Mouse (Mus musculus): ENCODE results near the gene Ubash3a. TPM values are rescaled to one million over a fixed set of nuclear protein-coding genes. Genes with fewer than 3 reads are reported as not detected.

Gene Ubash3a
- polyA plus RNA-seq, 2 experiments = 0.30 to 0.51 TPM

DNA sequence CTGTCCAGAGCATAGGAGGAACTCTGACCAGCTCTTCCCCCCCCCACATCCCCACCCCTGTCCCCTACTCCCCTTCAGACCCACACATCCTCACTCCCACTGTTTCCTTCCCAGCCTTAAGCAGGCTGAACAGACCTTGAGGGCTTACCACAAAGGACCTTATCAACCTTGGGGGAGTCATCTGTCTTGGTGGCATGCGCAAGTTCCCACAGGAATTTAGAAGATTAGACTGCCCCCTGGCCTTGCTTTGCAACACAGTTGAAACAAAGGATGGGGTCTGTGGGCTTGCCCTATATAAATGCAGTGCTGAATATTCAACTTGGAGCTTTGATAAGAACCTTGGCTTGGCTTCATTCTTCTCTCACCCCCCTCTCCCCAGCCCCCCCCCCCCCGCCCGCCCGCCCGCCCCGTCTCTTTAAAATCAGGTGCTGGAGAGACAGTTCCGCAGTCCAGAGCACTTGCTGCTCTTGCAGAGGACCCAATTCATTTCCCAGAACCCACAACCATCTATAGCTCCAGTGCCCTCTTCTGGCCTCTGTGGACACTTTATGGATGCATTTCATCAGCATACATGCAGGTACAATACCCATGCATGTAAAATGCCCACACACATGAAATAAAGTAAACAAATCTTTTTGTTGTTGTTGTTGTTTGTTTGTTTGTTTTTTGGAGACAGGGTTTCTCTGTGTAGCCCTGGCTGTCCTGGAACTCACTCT lies 63.6 kb downstream of the Ubash3a start:
- H3K9ac ChIP-seq (ENCODE audit: low read depth, low read length, severe bottlenecking) = no peak overlapping the region
- DNase-seq (ENCODE audit: low spot score) (no peak), ATAC-seq (ENCODE audit: low FRiP score, low read depth) (no peak)
- H3K27ac ChIP-seq (replicated peaks; ENCODE audit: low read depth, low read length) = no peak overlapping the region
- H3K4me2 ChIP-seq (replicated peaks; ENCODE audit: low read depth, low read length, severe bottlenecking) = no peak overlapping the region
- H3K27me3 ChIP-seq (ENCODE audit: control insufficient read depth, insufficient read depth, low read length) = no peaks in the 10 kb centered on the region
- H3K36me3 ChIP-seq (ENCODE audit: control insufficient read depth, insufficient read depth, low read length) = no peaks in the 10 kb centered on the region
- no peaks in the 10 kb centered on the region for H3K9me3 ChIP-seq (ENCODE audit: control insufficient read depth, low read length)
- WGBS = 74% methylated on average over 5 of the region's 7 CpGs
- no peak overlapping the region for H3K4me3 ChIP-seq (replicated peaks; ENCODE audit: low read length)
- no peak for TF ChIP-seq POLR2A (IDR thresholded peaks at IDR 0.05; ENCODE audit: borderline replicate concordance, extremely low read depth, insufficient read depth, insufficient read length)
- no peaks in the 10 kb centered on the region for H3K4me1 ChIP-seq (ENCODE audit: control insufficient read depth, insufficient read depth, low read length)

GRCm38 (mm10) chr17:31272416-31273165 lies 64.9 kb downstream of the Ubash3a start:
- Histone ChIP-seq H3K4me1 (ENCODE audit: control insufficient read depth, insufficient read depth, low read length) (peaks cover 5% of the 10 kb centered on the region; the same call in 1 of the 2 replicates), H3K4me2 (replicated peaks; ENCODE audit: low read depth, low read length, severe bottlenecking) (no peak overlapping the region), H3K27ac (replicated peaks; ENCODE audit: low read depth, low read length) (no peak overlapping the region), H3K36me3 (ENCODE audit: control insufficient read depth, insufficient read depth, low read length) (no peaks in the 10 kb centered on the region), H3K4me3 (replicated peaks; ENCODE audit: low read length) (no peak overlapping the region), H3K27me3 (ENCODE audit: control insufficient read depth, insufficient read depth, low read length) (no peaks in the 10 kb centered on the region), H3K9ac (ENCODE audit: low read depth, low read length, severe bottlenecking) (no peak overlapping the region), H3K9me3 (ENCODE audit: control insufficient read depth, low read length) (no peaks in the 10 kb centered on the region)
- DNase-seq (ENCODE audit: low spot score) (no peak), ATAC-seq (ENCODE audit: low FRiP score, low read depth) (no peak)
- WGBS = 90% methylated on average over 9 of the region's 9 CpGs
- TF ChIP-seq POLR2A (IDR thresholded peaks at IDR 0.05; ENCODE audit: borderline replicate concordance, extremely low read depth, insufficient read depth, insufficient read length) = no peak

- TF ChIP-seq POLR2A (IDR thresholded peaks at IDR 0.05; ENCODE audit: borderline replicate concordance, extremely low read depth, insufficient read depth, insufficient read length) = no peak
- 90% methylated on average over 8 of the region's 8 CpGs for WGBS
- Histone ChIP-seq H3K36me3 (ENCODE audit: control insufficient read depth, insufficient read depth, low read length) (no peaks in the 10 kb centered on the region), H3K4me3 (replicated peaks; ENCODE audit: low read length) (no peak overlapping the region), H3K4me1 (ENCODE audit: control insufficient read depth, insufficient read depth, low read length) (peaks cover 5% of the 10 kb centered on the region; the same call in 1 of the 2 replicates), H3K4me2 (replicated peaks; ENCODE audit: low read depth, low read length, severe bottlenecking) (no peak overlapping the region), H3K9ac (ENCODE audit: low read depth, low read length, severe bottlenecking) (no peak overlapping the region), H3K27me3 (ENCODE audit: control insufficient read depth, insufficient read depth, low read length) (no peaks in the 10 kb centered on the region), H3K9me3 (ENCODE audit: control insufficient read depth, low read length) (no peaks in the 10 kb centered on the region), H3K27ac (replicated peaks; ENCODE audit: low read depth, low read length) (no peak overlapping the region)
- no peak for DNase-seq (ENCODE audit: low spot score)
- ATAC-seq (ENCODE audit: low FRiP score, low read depth) = no peak
Observed at GRCm38 (mm10) chr17:31273631-31274030, 66.0 kb downstream of the Ubash3a start.

DNA sequence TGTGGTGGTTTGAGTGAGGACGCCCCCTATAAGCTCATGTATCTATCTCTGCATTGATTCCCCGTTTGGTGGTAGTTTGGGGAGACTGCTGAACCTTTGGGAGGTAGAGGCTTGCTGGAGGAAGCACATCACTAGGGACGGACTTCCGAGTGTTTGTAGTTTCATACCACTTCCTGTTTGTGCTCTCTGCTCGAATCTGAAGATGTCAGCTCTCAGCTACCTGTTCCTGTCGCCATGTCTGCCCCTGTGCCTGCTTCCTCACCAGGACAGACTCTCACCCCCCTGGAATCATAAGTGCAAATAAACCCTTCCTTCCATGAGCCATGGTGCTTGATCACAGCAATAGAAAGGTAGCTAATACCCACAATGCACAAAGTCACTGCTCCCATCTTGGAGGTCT lies 67.5 kb downstream of the Ubash3a start:
- H3K36me3 ChIP-seq (ENCODE audit: control insufficient read depth, insufficient read depth, low read length) = no peaks in the 10 kb centered on the region
- H3K9me3 ChIP-seq (ENCODE audit: control insufficient read depth, low read length) = no peaks in the 10 kb centered on the region
- WGBS = 74% methylated on average over 6 of the region's 6 CpGs
- no peak overlapping the region for H3K4me2 ChIP-seq (replicated peaks; ENCODE audit: low read depth, low read length, severe bottlenecking)
- DNase-seq (ENCODE audit: low spot score) = no peak
- H3K4me3 ChIP-seq (replicated peaks; ENCODE audit: low read length) = no peak overlapping the region
- H3K27me3 ChIP-seq (ENCODE audit: control insufficient read depth, insufficient read depth, low read length) = no peaks in the 10 kb centered on the region
- no peak for ATAC-seq (ENCODE audit: low FRiP score, low read depth)
- H3K9ac ChIP-seq (ENCODE audit: low read depth, low read length, severe bottlenecking) = no peak overlapping the region
- no peak overlapping the region for H3K27ac ChIP-seq (replicated peaks; ENCODE audit: low read depth, low read length)
- no peak for TF ChIP-seq POLR2A (IDR thresholded peaks at IDR 0.05; ENCODE audit: borderline replicate concordance, extremely low read depth, insufficient read depth, insufficient read length)
- peaks cover 5% of the 10 kb centered on the region; the same call in 1 of the 2 replicates for H3K4me1 ChIP-seq (ENCODE audit: control insufficient read depth, insufficient read depth, low read length)

DNA sequence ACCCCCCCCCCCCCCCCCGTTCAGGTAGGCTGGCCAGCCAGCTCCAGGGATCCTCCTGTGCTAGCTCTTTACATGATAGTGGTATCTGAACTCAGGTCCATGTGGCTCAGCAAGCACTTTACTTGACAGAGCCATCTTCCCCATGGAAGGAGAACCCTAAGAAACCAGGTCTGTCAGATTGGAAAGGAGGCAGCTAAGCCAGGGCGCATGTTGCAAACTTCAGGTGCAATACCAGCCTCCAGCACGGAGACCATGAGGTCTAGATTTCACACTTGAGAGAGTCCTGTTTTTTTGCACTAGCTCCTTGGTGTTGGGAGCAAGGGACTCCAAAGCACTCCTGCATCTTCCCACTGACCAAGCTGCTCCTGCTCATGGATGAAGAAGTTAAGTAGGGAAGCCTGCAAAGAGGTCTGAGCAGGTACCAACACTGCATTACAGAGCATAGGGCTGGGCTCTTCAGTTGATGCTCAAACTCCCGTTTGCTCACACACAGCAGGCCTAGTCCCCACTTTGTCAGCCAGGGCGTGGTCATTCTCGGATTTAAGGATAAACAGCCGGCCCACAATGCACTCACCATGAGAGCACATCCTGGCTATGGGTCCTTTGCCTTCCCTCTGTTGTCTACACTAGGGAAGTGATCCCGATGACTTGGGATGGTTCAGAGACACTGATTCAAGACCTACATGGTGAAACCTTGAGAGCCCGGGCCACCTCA lies 68.7 kb downstream of the Ubash3a start:
- no peak for ATAC-seq (ENCODE audit: low FRiP score, low read depth)
- Histone ChIP-seq H3K27me3 (ENCODE audit: control insufficient read depth, insufficient read depth, low read length) (no peaks in the 10 kb centered on the region), H3K4me1 (ENCODE audit: control insufficient read depth, insufficient read depth, low read length) (peaks cover 5% of the 10 kb centered on the region; the same call in 1 of the 2 replicates), H3K4me2 (replicated peaks; ENCODE audit: low read depth, low read length, severe bottlenecking) (peak overlapping the region; percentile 83), H3K27ac (replicated peaks; ENCODE audit: low read depth, low read length) (no peak overlapping the region), H3K36me3 (ENCODE audit: control insufficient read depth, insufficient read depth, low read length) (no peaks in the 10 kb centered on the region), H3K9ac (ENCODE audit: low read depth, low read length, severe bottlenecking) (peak overlapping the region; percentile 41; the same call in 1 of the 2 replicates), H3K4me3 (replicated peaks; ENCODE audit: low read length) (peak overlapping the region; percentile 47), H3K9me3 (ENCODE audit: control insufficient read depth, low read length) (no peaks in the 10 kb centered on the region)
- 22% methylated on average over 8 of the region's 9 CpGs for WGBS
- DNase-seq (ENCODE audit: low spot score) = no peak
- no peak for TF ChIP-seq POLR2A (IDR thresholded peaks at IDR 0.05; ENCODE audit: borderline replicate concordance, extremely low read depth, insufficient read depth, insufficient read length)
